Mouse (Mus musculus) hindlimb bud, embryonic 11.5 days (tissue): ENCODE measurements around the gene Vps45.

ENCODE experiments used
- DNase-seq: peaks from one replicate; pipeline ENCODE4 v3.0.0-alpha.2; 2012; ENCODE audit warnings: low read depth, low spot score; ENCODE audit errors: extremely low spot score

Gene Vps45

GRCm38 (mm10) chr3:96058231-96058896 lies at the start of gene Vps45:
Gene Vps45 (minus strand): TSS chr3:96058466.
- DNase-seq: peak; percentile 64

GRCm38 (mm10) chr3:96106151-96106550 lies 47.9 kb upstream of the Vps45 start:
- no peak for DNase-seq

- DNase-seq: no peak
Measured at GRCm38 (mm10) chr3:96105232-96105747, 47.0 kb upstream of the Vps45 start.

- DNase-seq: peak; percentile 10
Measured at GRCm38 (mm10) chr3:96104261-96105065, 46.2 kb upstream of the Vps45 start, which contains the start of gene Otud7b. Gene Otud7b (plus strand): TSS chr3:96104527.

GRCm38 (mm10) chr3:96103901-96104260 lies 45.6 kb upstream of the Vps45 start:
- no peak for DNase-seq

- DNase-seq: no peak
Measured at GRCm38 (mm10) chr3:96102100-96102872, 44.0 kb upstream of the Vps45 start.

GRCm38 (mm10) chr3:96098616-96099267 lies 40.5 kb upstream of the Vps45 start:
- no peak for DNase-seq

GRCm38 (mm10) chr3:96098168-96098567 lies 39.9 kb upstream of the Vps45 start:
- DNase-seq: no peak

- no peak for DNase-seq
Measured at GRCm38 (mm10) chr3:96094203-96094602, 35.9 kb upstream of the Vps45 start.

GRCm38 (mm10) chr3:96093509-96093908 lies 35.2 kb upstream of the Vps45 start:
- no peak for DNase-seq

- DNase-seq: no peak
Measured at GRCm38 (mm10) chr3:96091966-96092365, 33.7 kb upstream of the Vps45 start.

- no peak for DNase-seq
Measured at GRCm38 (mm10) chr3:96091146-96091545, 32.9 kb upstream of the Vps45 start.

GRCm38 (mm10) chr3:96089882-96090489 lies 31.7 kb upstream of the Vps45 start:
- no peak for DNase-seq

GRCm38 (mm10) chr3:96087801-96088200 lies 29.5 kb upstream of the Vps45 start:
- DNase-seq: no peak

- DNase-seq: no peak
Measured at GRCm38 (mm10) chr3:96087219-96087618, 29.0 kb upstream of the Vps45 start.

- DNase-seq: no peak
Measured at GRCm38 (mm10) chr3:96084146-96084755, 26.0 kb upstream of the Vps45 start.

GRCm38 (mm10) chr3:96082714-96083508 lies 24.6 kb upstream of the Vps45 start:
- DNase-seq: no peak

- DNase-seq: no peak
Measured at GRCm38 (mm10) chr3:96082100-96082499, 23.8 kb upstream of the Vps45 start.

- no peak for DNase-seq
Measured at GRCm38 (mm10) chr3:96081650-96082049, 23.4 kb upstream of the Vps45 start.
